Mouse (Mus musculus): ENCODE measurements around the gene Atp23.

GRCm38 (mm10) chr10:126934561-126934960 is 33.4 kb upstream of the Atp23 start:
- TF ChIP-seq CTCF (conservative IDR thresholded peaks at IDR 0.05; ENCODE audit: low read length) (no peak), NANOG (IDR thresholded peaks at IDR 0.05; ENCODE audit: borderline replicate concordance, low read length) (no peak), POU5F1 (IDR thresholded peaks at IDR 0.05; ENCODE audit: borderline replicate concordance, low read length) (no peak)
